Mouse (Mus musculus) bone marrow macrophage, adult 2 months (primary cell): ENCODE data around the gene Clic4.

ENCODE experiments used
- CTCF ChIP-seq: IDR thresholded peaks from 2 replicates; pipeline ENCODE4 v1.5.1; 2012; ENCODE audit warnings: low read depth, mild to moderate bottlenecking, low read length, moderate library complexity
- POLR2A ChIP-seq: IDR thresholded peaks from 2 replicates; pipeline ENCODE4 v1.6.1; 2012; ENCODE audit warnings: mild to moderate bottlenecking, low read depth, low read length, borderline replicate concordance

DNA sequence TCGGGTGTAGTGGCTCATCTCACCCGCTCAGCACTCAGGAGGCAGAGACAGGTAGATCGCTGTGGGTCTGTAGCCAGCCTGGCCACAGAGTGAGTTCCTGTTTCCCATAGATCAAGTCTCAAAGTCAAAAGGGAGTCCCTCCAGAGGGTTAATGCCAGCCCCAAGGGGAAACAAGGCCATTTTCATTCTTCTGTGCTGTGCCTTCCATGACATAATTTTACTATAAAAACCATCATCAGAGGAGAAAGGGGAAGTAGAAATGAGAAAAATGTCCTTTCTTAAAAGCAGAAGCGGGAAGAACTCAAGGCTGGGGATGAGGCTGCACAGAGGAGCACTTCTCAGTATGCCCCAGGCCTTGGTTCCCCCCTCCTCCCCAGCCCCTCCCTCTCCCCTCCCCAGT is 90.8 kb downstream of the Clic4 start:
- TF ChIP-seq CTCF = no peak
- no peak for TF ChIP-seq POLR2A
